Mouse (Mus musculus) subcutaneous adipose tissue, adult 2 months (tissue): ENCODE results near the gene Serf1. TPM values are rescaled to one million over a fixed set of nuclear protein-coding genes. Genes with fewer than 3 reads are reported as not detected.

ENCODE experiments used
- polyA plus RNA-seq: library from polyadenylated mRNA; depleted of rRNA; stranded (reverse); fragments of >200 nt; gene quantifications from 2 replicates; pipeline ENCODE4 v1.2.3, GENCODE M21; 2012; ENCODE audit warnings: low replicate concordance; rRNA removed

Serf1 gene
- polyA plus RNA-seq, result 7.0 and 8.6 TPM in 2 replicates

DNA sequence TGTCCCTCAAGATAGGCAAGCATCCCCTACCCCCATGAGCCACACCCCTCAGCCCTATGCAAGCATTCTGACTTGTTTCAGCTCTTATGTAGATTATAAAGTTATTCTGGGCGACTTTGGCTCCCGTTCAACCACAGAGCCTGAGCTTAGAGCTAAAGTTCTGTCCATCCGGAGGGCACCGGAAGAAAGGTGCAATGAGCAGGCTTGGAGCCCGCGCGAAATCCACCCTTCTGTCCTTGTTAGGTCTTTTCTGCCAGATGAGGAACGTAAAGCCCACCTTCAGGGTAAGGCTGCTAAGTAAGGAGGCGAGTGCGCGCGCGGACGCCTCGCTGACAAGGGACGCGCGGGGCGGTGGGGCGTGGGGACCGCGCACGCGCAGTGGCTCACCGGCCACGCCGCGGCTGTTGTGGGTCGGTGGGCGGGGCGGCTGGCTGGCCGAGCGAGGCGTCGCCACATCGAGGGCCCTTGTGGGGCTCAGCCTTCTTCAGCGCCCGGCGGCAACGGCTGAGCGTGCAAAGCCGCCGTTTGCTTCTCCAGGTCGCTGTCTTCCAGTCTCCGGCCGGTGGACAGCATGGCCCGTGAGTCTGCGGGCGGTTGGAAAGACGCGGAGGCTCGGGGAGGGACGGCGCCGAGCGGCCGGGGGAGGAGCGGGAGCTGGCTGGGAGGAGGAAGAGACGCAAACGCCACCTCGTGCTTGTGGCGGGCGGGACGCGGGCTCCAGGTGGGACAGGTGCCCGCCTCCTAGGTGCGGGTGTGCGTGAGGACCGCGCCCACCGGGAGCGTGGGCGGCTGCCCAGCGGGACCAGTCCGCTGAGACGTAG lies at the start of gene Serf1:
Gene Serf1, plus strand, starts transcription at position 361 of the 821 bp plus-strand sequence.

GRCm38 (mm10) chr13:100103748-100104254 lies 4.0 kb upstream of the Serf1 start, which contains the start of gene Bdp1:
Gene Bdp1 (minus strand): TSS chr13:100104070.

DNA sequence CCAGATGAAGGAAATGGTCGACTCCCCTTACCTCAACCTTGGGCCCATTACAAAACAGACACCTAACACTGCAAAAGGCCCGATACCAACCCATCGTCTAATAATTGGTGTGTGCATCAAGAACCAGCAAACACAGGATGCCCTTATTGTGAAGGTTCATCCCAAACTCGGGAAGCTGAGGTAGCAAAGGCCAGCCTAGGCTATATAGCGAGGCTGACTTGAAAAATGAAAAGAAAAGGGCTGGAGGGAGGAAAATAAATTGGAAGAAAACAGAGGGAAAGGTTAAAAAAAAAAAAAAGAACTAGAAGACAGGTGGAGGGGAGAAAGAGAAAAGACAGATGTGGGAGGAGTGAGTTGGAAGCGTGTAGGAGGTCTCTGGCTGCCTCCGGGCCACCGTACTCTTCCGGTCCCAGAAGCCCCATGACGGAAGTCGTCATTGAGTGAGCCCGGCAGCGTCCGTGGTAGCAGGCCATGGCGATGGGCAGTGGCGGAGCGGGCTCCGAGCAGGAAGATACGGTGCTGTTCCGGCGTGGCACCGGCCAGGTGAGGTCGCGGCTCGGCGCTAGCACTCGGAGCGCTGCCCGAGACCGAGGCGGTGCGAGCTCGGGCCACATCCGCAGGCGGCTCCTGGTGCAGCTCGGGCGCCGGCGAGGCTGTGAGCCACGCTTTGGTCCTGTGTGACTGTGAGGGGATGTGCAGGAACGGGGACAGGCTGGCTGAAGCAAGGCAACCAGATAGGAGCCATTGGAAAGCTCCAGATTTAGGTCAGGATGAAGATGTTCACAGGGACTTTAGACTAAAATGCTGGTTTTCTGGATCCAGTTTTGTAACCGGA lies 16.8 kb downstream of the Serf1 start, which contains the start of gene Smn1:
Gene Smn1, plus strand, starts transcription at position 430 of the 835 bp plus-strand sequence.

Other genes with a start within 250 kb of the Serf1 start
- gene Cartpt, start 206.9 kb upstream of the Serf1 start, polyA plus RNA-seq, result not detected in 2 replicates
- gene Mccc2, start 92.4 kb upstream of the Serf1 start, polyA plus RNA-seq, result 41.2 and 47.2 TPM in 2 replicates
- gene Bdp1, start 3.9 kb upstream of the Serf1 start, polyA plus RNA-seq, result 1.9 and 3.3 TPM in 2 replicates
- 9.8 and 17.1 TPM in 2 replicates for gene Smn1, start 16.8 kb downstream of the Serf1 start, polyA plus RNA-seq
- gene Naip2, start 94.1 kb downstream of the Serf1 start, polyA plus RNA-seq, result 1.6 and 3.2 TPM in 2 replicates
- 2.8 and 5.5 TPM in 2 replicates for gene Naip5, start 138.3 kb downstream of the Serf1 start, polyA plus RNA-seq
- gene Naip6, start 209.7 kb downstream of the Serf1 start, polyA plus RNA-seq, result 1.7 and 6.7 TPM in 2 replicates